Mouse (Mus musculus) brain, adult 2 months (tissue): Measurements from ENCODE around the gene Apopt1.

Source experiments
- DNase-seq: peaks from one replicate; pipeline ENCODE4 v3.0.0; 2011; ENCODE audit warnings: low read depth, low spot score

Gene Apopt1

GRCm38 (mm10) chr12:111769816-111770577 is 56.9 kb downstream of the Apopt1 start:
- DNase-seq = peak; percentile 60

DNA sequence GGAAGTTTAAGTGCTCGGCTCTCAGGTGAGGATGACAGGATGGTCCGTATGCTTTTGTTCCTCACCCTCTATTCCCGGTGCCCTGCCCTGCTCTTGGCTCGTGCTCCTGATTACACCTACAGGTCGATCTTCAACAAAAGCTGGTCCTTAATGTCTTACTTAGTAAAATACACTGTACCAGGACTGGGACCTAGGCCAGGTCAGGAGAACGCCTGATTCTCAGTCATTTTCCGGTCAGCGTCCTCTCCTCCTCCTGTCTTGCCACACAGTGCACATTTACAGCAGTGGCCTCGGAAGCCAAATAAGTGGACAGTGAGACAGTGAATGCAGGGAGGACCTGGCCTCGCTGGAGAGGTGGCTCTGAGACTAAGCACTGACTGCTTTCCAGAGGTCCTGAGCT is 57.6 kb downstream of the Apopt1 start:
- DNase-seq = no peak

- DNase-seq = no peak
These were observed 61.1 kb downstream of the Apopt1 start for GRCm38 (mm10) chr12:111774156-111774555.

GRCm38 (mm10) chr12:111774845-111775244 is 61.8 kb downstream of the Apopt1 start:
- peak; percentile 52 for DNase-seq

GRCm38 (mm10) chr12:111777919-111778318 is 64.9 kb downstream of the Apopt1 start:
- no peak for DNase-seq

GRCm38 (mm10) chr12:111779544-111779943 is 66.5 kb downstream of the Apopt1 start:
- DNase-seq = no peak

- no peak for DNase-seq
These were observed 72.1 kb downstream of the Apopt1 start for GRCm38 (mm10) chr12:111785174-111785573.

GRCm38 (mm10) chr12:111787015-111787414 is 74.0 kb downstream of the Apopt1 start:
- DNase-seq = no peak

- DNase-seq = no peak
These were observed 77.0 kb downstream of the Apopt1 start for GRCm38 (mm10) chr12:111790090-111790489.

DNA sequence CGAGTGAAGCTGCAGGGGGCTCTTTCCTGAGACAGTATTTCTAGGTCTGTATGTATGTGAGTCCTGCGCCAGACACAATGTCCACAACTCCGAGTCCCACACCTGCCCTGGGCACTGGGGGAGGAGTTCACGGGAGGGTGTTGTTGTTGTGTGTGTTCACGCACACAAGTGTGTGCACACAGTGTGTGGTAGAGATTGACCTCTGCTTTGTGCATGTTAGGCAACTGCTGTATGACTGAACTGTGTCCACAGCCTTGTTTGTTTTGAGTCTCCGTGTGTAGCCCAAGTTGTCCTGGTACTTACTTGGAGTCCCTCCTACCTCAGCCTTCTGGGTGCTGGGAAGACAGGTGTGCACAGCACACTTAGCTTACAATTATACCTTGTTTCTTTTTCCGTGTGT is 77.6 kb downstream of the Apopt1 start:
- no peak for DNase-seq

DNA sequence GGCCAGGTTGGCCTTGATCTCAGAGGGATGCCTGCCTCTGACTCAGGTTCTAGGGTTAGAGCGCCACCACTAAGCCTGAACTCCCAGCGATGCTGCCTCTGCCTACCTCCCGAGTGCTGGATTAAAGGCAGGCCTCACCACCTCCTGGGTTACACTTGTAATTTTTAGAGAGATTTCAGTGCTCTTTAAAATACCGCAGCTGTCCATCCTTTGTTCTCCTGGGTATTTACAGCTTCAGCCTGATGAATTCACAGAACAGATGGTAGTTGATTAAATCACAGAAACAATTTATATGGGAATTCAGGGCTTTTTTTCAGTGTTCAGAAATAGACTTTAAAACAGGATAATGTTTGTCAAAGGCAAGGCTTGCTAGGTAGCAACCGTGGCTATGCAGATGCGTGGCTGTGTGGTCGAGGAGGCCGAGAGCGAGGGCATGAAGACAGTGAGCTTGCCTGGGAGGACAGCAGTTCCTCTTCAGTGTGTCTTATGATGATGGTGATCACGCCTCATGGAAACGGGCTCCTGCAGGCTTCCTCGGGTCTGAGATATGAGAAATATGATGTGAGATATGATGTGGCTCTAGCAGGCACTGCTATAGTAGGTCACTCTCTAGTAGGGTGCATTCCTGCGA is 78.5 kb downstream of the Apopt1 start:
- peak; percentile 69 for DNase-seq

GRCm38 (mm10) chr12:111794102-111794501 is 81.0 kb downstream of the Apopt1 start:
- peak; percentile 89 for DNase-seq

DNA sequence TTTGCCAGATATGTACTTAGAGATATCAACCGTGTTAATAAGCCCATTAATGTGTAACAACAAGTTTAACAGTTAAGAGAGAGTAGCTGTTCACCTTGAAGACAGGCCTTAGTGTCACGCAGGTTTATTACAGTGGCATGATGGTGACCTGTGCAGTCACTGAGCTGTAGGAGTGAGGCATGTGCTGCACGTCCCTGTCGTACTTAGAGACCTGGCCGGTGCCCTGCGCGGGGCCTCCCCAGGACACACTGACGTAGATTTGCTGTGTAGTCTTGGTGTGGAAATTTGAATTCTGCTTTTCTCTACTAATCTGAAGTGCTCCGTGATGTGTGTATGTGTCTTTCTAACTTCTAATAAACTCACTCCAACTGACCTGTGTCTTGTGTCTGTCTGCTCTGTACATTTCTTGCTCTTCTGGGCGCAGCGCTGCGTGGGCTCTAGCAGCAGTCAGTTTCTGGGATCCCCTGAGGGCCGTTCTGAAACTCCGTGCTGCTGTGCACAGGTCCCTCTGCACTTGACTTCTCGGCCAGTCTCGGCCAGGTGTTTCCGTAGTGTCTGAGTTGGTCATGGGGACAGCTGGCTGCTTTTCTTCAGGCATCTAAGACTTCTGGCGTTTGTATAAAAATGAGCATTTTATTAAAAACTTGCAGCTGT is 81.6 kb downstream of the Apopt1 start:
- DNase-seq = no peak

- peak; percentile 80 for DNase-seq
These were observed 82.3 kb downstream of the Apopt1 start for GRCm38 (mm10) chr12:111795180-111795895.

GRCm38 (mm10) chr12:111797251-111797650 is 84.2 kb downstream of the Apopt1 start:
- no peak for DNase-seq

DNA sequence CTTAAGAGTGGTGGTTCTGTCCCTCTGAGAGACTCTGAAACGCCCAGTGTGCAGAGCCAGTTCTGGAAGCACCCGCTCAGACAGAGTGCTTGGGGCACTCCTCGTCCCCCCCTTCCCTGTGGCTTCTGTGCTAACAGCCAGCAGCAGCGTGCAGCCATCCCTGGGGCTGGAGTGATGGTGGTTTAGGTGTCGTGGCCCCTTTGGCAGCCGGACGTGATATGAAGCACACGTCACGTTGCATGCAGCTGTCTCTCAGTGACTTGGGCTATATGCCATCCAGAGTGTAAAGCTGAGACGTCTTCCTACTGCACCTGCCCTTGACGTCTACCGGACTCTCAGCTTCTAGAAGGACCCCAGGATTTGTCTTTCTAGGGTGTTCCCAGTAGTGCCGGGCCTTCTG is 85.4 kb downstream of the Apopt1 start:
- no peak for DNase-seq

- peak; percentile 53 for DNase-seq
These were observed 87.6 kb downstream of the Apopt1 start for GRCm38 (mm10) chr12:111800459-111801183.

DNA sequence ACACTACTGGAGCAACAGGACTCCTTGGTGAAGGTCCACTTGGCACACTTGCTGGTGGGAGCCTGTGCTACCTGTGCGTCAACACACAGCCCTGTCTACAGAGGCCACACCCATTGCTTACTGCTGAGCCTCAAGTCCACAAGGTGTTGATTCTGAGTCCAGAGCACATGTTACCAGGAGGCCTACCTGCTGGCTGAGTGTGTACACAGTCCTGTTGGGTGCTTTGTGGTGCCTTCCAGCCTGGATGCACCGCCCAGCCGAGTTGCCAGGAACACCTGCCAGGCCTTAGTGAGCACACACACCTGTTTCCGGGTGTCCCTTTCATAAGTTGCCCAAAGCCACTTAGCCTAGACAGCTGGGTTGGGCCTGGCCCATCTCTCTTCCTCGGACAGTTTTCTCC is 90.5 kb downstream of the Apopt1 start:
- no peak for DNase-seq
